Mouse (Mus musculus) embryo, embryonic 10 days (tissue): ENCODE results near the gene 9030624G23Rik.
"Not testable (repeated sequence)": the region's sequence is repeated elsewhere in the genome, so short reads cannot be mapped to it uniquely, and the experiment has no call there.

Source experiments
- DNase-seq: peaks from one replicate; pipeline ENCODE4 v3.0.0-alpha.2; 2015; ENCODE audit warnings: low spot score

Gene 9030624G23Rik

DNA sequence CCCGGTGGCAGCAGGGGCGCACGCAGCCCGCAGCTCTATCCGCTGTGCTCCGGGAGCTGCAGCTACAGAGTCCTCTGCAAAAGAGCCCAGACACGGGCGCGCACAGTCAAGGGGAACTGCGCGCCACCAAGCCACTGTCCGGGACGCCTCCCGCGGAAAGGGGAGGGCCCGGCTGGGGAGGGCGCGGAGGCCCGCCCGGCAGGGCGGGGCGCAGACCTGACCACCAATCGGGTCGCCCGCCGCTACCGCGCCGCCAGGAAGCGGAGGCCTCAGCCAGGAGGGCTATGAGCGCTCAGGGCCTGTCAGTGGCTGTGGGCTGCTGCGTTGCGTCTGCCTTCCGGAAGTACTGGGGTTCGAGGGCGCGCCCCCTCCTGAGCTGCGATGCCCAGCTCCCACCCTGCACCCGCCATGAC lies at the start of gene 9030624G23Rik:
TSS of gene 9030624G23Rik (minus strand) at position 139 of the 413 bp plus-strand sequence.
- peak; percentile 41 for DNase-seq

DNA sequence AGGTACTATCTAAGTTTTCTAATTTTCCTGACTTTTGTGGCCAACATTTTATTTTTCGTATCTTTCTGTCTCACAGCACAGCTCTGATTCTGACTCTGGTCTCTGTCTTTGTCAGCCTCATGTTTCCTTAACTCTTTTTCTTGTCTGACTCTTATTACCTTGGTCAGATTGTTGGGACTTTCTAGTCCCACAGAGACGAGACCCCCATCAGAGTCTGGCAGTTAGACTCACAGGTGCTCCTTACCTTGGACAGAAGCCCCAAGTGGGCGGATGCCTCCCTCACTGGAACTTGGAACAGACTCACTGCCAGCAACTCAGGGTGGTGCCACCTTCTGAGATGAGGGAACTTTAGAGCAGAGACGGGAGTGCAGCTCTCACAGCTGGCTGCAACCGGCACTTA lies 13.9 kb downstream of the 9030624G23Rik start:
- DNase-seq, result not testable (repeated sequence)
